Mouse (Mus musculus) liver, adult (tissue): ENCODE measurements around the gene Fam98c.

ENCODE experiments used
- GATA4 ChIP-seq: IDR thresholded peaks from 2 replicates; pipeline ENCODE4 v1.6.1; 2014; ENCODE audit warnings: mild to moderate bottlenecking, low read length; ENCODE audit not compliant: insufficient replicate concordance

Fam98c gene

DNA sequence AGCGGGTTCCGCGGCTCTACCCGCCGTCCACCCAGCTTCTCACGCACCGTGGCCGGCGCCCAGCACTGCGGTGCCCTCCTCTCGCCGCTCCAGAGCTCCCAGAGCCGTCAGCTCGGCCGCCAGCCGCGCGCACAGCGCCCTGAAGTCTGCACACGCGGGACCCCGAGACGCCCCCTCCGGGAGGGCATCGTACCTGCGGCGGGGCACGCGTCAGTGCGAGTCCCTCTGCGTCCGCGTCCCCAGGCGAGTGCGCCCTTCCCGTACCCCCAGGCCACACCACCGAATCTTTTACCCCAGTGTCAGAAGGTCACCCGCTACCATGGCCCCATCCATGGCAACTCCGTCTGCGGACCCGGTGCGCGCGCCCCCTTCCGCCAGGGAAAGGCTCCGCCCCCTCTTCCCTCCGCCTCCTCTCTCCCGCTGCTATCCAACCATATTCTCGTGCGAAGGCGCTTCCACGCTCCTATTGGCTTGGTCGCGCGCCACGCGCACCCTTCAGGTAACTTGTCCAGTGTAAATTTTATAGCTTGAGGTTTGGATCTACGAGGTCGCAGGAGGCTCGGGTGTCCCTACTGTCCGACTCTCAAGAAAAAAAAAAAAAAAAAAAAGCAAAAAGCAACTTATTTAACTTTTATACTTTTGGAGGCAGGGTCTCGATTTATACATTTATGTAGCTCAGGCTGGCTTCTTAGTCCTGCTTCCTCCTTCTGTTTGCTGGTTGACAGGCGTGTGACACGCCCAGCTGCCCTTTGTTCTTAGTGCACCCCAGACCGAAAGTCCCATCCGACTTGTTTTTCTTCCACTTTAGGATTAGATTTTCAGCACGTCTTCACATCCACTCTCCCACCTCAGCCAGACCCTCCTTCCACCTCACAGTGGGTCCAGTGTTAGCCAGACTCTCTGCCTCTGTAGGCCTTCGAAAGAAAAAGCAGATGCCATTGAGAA is at the start of gene Fam98c:
Fam98c (minus strand) TSS at position 397 of the 945 bp plus-strand sequence.
- no peak for TF ChIP-seq GATA4

DNA sequence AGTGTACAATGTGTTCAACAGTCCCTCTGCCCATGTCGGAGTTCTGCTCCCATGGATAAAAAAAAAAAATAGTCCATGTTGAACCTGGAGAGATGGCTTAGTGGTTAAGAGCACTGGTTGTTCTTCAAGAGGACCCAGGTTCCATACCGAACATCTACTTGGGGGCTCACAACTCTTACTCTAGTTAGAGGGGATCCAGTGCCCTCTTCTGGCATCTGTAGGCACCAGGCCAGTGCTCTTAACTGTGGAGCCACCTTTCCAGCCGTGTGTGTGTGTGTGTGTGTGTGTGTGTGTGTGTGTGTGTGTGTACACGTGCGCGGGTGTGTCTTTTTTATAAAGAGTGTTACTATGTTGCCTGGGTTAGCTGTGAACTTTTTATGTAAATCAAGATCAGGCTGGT is 46.5 kb upstream of the Fam98c start:
- no peak for TF ChIP-seq GATA4

DNA sequence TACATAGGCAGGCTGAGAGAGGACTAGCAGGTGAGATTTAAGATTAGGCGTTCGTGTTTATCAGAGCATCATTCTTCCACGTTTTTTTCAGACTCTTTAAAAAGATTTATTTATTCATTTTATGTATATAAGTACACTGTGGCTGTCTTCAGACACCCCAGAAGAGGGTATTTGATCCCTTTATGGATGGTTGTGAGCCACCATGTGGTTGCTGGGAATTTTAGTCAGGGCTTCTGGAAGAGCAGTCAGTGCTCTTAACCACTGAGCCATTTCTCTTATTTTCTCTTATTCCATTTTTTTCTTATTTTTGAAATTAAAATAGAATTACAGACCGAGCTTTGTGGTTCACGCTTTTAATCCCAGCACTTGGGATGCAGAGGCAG is 24.8 kb upstream of the Fam98c start:
- TF ChIP-seq GATA4: no peak

DNA sequence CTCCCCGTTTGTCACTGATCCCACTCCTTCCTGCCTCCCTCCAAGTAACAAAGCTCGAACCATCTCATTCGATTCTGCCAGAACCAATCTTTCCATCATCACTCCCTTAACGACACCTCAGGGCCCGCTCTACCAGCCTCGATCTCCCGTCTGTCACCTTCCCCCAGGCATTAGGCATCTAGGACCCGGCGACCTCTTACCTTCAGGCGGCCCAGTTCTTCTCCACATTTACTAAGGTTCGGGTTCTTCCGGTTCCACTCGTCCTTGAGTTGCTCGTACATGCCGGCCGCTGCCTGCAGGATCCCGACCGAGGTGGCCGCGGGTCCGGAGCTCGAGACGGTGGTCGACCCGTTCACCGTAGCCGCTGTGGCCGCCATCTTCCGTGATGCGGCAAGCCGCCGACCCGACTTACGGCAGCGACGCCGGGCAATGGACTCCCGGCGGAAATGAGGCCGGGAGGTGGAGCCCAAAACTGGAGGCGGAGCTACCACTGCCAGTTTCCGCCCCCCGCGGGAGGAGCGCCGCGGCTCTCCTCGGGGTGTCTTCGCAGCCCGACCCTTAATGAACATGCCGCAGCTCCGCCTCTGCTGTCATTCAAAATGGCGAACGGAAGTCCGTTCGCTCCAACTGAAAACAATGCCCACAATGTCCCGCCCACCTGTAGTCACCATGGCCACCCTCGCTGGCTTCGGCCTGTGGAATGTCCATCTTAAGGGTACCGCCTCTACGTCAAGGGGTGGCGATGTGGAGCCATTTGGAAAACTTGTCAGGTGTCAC is 24.2 kb upstream of the Fam98c start, which contains the start of gene Psmd8:
Psmd8 (minus strand) TSS at position 625 of the 777 bp plus-strand sequence.
- no peak for TF ChIP-seq GATA4

DNA sequence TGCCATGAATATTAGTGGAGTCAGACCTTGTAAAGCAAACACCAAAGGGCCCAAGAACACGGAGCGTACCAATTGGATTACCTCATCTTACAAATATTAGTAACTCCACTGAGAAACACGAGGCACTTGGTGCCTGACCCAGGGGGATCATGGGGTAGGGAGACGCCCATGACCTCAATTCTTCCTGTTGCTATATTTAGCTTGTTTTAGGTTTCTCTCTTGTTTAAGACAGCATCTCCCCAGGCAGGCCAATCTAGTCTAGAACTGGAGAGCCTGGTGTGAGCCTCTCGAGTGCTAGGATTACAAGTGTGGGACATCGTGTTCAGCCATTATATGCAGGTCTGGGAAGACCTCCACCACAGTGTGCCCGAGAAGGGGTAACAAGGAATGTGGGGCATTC is 23.3 kb upstream of the Fam98c start:
- no peak for TF ChIP-seq GATA4

DNA sequence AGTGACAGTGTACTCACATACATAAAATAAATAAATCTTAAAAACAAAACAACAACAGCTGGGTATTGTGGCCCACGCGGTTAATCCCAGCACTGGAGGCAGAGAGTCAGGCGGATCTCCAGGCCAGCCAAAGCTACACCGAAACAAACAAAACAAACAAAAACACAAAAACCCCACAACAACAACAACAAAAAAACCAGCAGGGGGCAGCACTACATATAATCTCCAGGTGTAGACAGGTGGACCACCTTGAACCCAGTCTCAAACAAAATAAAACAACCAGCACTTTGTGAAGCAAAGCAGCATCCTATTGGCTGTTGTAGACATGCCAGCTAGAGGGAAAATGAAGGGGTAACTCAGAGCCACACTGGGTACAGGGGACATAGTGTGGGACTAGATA is 22.1 kb upstream of the Fam98c start:
- TF ChIP-seq GATA4: no peak

DNA sequence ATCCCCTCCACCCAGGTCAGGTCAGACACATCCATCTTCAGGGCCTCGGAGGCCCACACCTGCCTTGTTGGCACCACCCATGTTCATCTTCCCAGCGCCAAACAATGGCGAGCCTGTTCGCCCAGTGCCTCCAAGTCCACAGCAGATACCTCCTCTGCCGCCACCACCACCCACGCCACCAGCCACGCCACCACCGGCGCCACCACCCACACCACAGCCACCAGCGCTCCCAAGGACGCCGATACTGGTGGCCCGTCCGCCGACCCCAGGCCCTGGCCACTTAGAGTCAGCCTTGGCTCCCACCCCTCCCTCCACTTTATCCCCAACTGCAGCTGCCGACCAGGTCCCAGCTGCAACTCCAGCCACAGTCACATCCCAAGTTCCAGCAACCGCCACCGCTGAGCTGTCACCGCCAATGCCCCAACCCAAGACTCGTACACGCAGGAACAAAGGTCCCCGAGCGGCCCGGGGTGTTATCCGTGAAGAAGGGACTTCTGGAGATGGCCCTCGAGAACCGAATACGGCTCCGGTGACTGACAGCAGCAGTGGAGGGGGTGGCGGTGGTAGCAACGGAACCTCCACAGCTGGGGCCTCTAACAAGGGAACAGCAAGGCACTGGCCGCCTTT is 16.5 kb upstream of the Fam98c start:
- TF ChIP-seq GATA4: no peak

DNA sequence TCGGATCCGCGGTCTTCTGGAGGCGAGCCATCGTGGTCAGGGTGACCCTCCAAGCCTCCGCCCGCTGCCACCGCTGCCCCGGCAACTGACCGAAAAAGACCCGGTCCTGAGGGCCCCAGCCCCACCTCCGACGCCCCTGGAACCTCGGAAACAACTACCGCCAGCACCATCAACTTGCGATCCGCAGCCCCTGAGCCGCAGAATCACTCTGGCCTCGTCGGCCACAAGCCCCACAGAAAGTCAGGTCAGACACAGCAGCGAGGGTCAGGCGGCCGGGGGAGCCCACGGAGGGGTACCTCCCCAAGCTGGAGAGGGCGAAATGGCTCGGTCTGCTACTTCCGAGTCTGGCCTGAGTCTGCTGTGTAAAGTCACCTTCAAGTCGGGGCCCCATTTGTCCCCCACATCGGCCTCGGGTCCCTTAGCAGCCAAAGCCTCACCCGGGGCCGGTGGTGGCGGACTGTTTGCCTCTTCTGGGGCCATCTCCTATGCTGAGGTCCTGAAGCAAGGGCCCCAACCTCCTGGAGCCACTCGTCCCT is 15.6 kb upstream of the Fam98c start:
- no peak for TF ChIP-seq GATA4

DNA sequence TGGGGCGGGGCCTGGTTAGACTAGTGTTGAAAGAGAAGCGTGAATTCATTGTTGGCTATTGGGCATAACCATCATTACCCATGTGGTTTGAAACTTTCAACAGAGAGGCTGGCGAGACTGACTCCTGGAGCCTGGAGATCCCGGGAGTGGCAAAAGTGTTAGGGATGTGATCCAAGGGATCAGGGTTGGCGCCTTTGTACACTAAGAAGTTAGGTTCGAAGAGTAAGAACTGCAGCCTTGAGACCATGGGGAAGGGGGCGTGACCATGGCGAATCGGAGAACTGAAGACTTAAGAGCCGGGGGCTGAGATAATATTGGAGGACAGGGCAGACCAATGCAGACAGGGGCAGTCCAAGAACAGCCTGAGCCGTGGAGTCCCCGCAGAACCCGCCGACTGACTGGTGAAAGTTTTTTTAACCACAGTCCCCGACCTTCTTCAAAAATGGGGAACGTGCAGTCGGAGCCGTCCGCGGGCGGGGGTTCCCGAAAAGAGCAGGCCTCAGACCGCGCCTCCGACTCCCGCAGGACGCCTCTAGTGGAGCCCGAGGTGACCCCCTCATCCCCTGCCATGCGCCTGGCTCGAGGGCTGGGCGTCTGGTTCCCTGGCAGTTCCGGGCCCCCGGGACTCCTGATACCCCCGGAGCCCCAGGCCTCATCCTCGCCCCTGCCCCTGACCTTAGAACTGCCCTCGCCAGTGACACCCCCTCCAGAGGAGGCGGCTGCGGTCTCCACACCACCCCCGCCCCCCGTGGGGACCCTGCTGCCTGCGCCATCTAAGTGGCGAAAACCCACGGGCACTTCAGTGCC is 14.9 kb upstream of the Fam98c start:
- TF ChIP-seq GATA4: no peak

DNA sequence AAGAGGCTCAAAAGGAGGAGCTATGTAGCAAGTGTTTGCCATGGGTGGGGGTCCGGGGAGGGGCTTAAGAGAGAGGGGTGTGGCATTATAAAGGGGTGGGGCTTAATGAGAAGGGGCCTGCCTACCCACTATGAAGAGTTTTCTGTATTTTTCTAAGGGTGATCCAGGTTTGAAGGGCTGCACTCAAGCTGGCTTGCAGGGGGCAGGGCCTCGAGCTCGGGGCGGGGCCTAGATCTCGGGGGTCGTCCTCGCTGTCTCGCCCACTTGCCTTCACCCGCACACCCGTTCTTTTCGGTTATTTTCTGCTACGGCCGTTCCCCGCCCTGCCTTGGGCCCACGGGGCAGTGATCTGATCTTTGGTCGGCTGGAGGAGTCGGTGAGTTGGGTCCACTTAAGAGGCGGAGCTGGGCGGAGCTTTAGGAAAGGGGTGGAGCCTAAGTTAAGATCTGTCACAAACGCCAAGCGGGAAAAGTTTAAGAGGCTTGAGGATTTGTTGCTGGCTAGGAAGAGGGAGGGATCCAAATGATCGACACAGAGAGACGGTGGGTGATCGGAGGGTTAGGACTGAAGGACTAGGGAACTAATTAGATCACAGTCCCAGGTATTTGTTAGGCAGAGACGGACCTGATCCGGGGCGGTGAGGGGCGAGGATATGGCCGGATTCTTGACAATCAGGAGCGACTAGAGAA is 14.2 kb upstream of the Fam98c start, which contains the start of the genes Ggn and Spred3:
Ggn (plus strand) TSS at position 145 of the 689 bp plus-strand sequence.
Spred3 (minus strand) TSS at position 346 of the 689 bp plus-strand sequence.
- TF ChIP-seq GATA4: no peak

DNA sequence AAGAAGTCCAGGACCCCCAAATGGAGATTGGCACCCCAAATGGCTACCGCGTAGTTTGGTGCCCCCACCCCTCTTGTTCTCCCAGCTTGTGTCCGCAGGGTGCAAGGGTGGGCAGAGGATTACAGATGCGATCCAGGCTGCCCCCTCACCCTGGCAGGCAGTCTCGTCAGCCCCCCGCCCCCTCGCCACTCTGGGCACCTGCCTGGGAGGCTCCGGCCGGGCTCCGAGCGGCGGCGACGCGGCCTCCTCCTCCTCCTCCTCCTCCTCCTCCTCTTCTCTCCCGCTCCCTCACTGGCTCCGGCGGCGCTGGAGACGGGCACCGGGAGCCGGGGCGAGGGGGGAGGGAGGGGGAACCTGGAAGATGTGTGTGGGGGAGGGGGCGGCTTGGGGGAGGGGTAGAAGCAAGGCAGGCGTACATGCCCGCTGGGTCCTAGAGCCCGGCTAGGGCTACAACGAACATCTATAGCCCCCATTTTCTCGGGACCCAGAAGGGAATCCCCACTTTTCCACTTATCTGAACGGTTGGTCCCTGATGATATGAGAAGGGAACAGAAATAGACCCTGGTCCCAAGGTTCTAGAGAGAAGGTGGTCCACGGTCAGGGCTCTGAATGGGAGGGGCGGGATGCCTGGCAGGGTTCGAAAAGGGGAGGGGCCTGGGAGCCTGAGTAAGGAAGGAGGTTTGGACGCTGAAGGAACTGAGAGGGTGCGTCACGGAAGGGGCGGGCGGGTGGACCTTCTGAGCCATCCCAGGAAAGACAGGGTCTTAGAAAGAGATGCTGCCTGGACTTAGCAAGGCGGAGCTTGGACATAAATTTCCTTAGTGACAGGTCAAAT is 13.4 kb upstream of the Fam98c start:
- TF ChIP-seq GATA4: no peak

DNA sequence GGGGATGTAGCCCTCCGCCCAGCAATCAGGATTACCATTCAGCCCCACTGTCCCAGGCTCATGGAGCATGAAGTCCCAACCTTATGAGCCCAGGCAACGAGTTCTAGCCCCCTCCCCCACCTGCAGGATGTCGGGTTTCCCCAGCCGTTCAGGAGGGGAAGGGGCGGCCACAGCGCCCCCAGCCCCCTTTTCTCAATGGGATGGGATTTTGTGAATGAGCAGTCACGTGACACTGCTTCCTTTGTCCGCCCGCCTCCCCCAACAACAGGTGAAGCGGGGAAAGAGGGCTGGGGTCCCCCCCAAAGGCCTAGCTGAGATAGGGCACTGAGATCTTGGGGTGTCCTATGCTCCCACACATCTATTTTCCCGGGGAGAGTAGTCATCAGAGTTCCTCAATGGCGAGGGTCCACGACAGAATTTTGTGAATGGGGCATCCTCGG is 12.8 kb upstream of the Fam98c start:
- no peak for TF ChIP-seq GATA4
